Mouse (Mus musculus) embryo, embryonic 11 days (tissue): ENCODE data around the gene Mrpl42.
"Not testable (repeated sequence)": the region's sequence is repeated elsewhere in the genome, so short reads cannot be mapped to it uniquely, and the experiment has no call there.

Source experiments
- DNase-seq: peaks from one replicate; pipeline ENCODE4 v3.0.0-alpha.2; 2015

Mrpl42 gene

GRCm38 (mm10) chr10:95501463-95502081 is at the start of gene Mrpl42:
Gene Mrpl42 (minus strand): TSS chr10:95501940.
- DNase-seq: peak; percentile 97

DNA sequence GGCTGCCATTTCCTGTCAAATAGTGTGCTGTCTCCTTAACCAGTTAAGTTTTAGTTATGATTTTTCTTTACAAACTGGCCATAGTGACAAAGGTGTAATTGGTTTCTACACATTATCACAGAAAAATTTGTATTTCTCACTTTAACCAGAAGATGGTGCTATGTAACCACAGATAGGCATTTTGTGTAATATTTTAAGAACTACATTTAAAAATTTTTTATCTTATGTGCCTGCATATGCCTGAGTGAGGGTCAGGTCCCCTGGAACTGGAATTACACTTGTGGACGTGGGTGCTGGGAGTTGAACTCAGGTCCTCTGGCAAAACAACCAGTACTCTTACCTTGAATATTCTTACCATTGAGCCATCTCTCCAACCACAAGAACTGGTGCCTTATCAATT is 48.8 kb upstream of the Mrpl42 start:
- DNase-seq: no peak

GRCm38 (mm10) chr10:95549080-95549479 is 47.3 kb upstream of the Mrpl42 start:
- not testable (repeated sequence) for DNase-seq

GRCm38 (mm10) chr10:95548154-95548826 is 46.5 kb upstream of the Mrpl42 start:
- no peak for DNase-seq

DNA sequence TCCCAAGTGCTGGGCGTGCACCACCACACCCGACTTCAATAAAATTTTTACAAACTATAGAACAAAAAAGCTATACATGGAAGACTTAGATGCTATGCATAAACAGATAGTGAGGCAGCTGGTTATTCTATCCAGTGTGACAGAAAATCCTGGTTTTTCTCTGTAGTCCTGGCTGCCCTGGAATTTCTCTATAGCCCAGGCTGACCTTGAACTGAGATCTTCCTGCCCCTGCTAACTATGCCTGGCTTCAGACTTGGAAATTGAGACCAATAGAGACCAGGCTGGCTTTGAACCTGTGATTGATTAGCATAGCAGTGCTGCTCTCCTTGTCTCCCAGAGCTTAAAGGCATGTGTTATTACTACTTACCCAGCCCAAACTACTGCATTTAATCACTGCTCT is 44.4 kb upstream of the Mrpl42 start:
- DNase-seq: no peak

- DNase-seq: no peak
Observed at GRCm38 (mm10) chr10:95545051-95545450, 43.3 kb upstream of the Mrpl42 start.

DNA sequence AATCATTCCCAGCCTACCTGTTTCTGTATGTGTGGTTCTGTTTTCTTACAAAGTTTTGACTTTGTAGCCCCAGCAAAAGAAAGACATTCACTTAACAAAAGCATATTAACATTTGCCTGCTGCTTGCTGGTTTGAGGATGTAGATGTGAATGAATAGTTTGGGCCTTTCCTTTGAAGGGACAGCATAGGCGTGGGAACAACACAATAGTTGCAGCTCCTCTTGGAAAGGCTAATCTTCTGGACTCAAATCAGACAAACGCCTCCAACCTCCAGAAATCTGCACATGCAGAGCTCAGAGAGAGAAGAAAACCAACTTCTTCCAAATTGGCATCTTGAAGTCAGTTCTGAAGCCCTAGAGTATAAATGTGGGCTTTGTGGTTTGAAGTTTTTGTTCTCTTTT is 42.9 kb upstream of the Mrpl42 start:
- no peak for DNase-seq

DNA sequence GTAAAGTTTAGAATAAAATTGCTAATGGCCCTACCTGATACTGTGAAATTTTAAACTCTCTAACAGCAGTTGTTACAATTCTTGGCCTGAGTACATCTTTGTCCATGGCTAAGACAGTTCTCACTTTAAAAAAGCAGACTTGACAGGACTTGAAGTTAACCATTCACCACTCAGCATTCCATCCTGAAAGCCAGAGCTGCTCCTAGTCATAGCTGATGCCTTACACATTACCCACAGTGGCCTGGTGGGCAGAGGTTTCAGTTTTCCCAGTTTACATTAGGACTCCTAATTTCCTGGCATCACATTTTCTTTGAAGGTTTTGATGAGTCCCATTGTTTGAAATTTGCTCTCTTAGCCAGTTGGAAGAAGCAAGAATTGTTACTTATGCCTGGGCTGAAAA is 42.3 kb upstream of the Mrpl42 start:
- no peak for DNase-seq

GRCm38 (mm10) chr10:95543377-95543776 is 41.6 kb upstream of the Mrpl42 start:
- no peak for DNase-seq

GRCm38 (mm10) chr10:95542916-95543315 is 41.2 kb upstream of the Mrpl42 start:
- no peak for DNase-seq

DNA sequence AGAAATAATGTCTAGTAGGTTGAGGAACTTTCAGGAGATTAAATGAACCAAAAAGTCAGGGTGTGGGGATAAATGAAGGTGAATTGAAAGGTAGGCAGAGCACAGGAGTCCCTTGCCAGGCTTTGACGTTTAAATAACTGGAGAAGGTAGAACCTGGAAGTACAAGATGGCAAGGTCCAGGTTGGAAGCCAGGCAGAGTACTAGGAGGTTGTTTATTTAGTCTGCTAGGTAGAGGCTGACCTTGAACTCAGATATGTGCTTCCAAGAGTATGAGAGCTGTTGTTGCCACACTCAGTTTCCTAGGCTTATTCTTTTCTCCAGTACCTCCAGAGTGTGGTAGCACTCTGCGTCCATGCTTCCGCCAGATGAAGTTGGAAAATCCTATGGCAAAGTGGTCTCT is 38.1 kb upstream of the Mrpl42 start:
- DNase-seq: no peak

- no peak for DNase-seq
Observed at GRCm38 (mm10) chr10:95539260-95539659, 37.5 kb upstream of the Mrpl42 start.

- no peak for DNase-seq
Observed at GRCm38 (mm10) chr10:95536222-95536541, 34.4 kb upstream of the Mrpl42 start.

DNA sequence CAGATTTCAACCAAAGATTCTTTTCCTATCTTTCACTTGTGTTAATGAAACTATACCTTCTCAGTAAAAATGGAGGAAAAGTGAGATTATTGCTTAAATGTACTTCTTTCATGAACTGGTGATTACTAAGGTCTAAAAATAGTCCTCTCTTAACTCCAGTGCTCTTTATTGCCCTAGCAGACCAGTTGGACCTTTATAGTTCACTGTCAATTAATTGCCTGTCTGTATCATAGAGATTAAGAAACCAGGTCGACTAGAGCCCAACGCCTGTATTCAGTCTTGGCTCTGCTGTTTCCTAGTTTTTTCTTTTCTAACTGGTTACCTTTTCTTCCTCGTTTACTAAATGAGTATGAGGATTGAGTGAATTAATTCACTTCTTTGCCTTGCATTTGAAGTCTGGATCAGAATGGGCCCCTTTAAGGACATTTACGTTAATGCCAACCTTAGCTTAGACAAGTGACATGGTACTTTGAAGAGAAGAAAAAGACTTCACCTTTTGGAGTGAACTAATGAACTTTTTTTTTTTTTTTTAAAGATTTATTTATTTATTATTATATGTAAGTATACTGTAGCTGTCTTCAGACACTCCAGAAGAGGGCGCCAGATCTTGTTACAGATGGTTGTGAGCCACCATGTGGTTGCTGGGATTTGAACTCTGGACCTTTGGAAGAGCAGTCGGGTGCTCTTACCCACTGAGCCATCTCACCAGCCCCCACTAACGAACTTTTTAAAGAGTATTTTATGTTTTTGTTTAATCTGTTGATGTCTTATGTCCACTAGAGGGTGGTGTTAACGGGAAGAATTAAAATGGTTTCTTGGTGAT is 33.9 kb upstream of the Mrpl42 start:
- no peak for DNase-seq

- DNase-seq: no peak
Observed at GRCm38 (mm10) chr10:95533382-95533781, 31.6 kb upstream of the Mrpl42 start.

GRCm38 (mm10) chr10:95532916-95533315 is 31.2 kb upstream of the Mrpl42 start:
- DNase-seq: no peak

- DNase-seq: no peak
Observed at GRCm38 (mm10) chr10:95530551-95531121, 28.9 kb upstream of the Mrpl42 start.

- DNase-seq: no peak
Observed at GRCm38 (mm10) chr10:95526495-95527122, 24.9 kb upstream of the Mrpl42 start.

GRCm38 (mm10) chr10:95525871-95526270 is 24.1 kb upstream of the Mrpl42 start:
- no peak for DNase-seq

DNA sequence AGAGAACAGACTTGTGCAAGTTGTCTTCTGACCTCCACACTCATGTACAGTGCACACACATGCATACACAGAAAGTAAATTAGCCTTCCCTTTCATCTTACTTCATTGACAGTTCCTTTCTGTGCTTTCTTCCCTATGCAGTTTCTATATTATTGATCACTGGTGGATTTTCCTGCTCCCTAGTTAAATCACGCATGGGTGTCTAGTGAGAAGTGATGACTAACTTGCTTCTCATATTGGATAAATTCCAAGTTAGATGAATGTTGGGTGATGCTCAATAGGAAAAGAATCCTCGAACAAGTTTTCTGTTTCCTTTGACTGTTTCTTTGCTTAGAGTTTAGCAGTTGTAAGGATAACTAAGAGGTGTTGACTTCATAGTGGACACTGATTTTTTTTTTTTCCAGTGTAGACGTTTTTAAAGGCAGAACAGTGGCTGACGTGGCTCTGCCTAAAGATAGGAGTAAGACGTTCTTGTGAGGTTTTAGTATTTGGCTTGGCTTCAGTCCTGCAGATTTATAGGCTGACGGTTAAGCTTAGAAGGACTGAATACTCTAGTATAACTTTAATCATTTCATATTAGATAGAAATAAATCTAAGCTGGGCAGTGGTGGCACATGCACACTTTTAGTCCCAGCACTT is 23.4 kb upstream of the Mrpl42 start:
- no peak for DNase-seq

- no peak for DNase-seq
Observed at GRCm38 (mm10) chr10:95517656-95518055, 15.9 kb upstream of the Mrpl42 start.

GRCm38 (mm10) chr10:95515293-95515931 is 13.7 kb upstream of the Mrpl42 start:
- DNase-seq: peak; percentile 46
